Mouse (Mus musculus) limb, embryonic 12.5 days (tissue): ENCODE data around the gene Ndufv1. TPM values are rescaled to one million over a fixed set of nuclear protein-coding genes. Genes with fewer than 3 reads are reported as not detected.
A peak's percentile ranks its signal among the peaks of the same experiment; 100 is the strongest.
"Not testable (repeated sequence)": the region's sequence is repeated elsewhere in the genome, so short reads cannot be mapped to it uniquely, and the experiment has no call there.

ENCODE experiments used
- ATAC-seq: fragments of 200-750 bp; cut with Nextera tagmentation; 2 replicates; pipeline ENCODE4 v1.8.0; 2017; ENCODE audit warnings: low read depth, moderate TSS enrichment; ENCODE audit not compliant: insufficient number of reproducible peaks, insufficient read depth, low FRiP score, low TSS enrichment
- H3K27ac ChIP-seq: fragments of 300-500 bp; sonication (generic); 2 replicates; pipeline ENCODE4 v1.5.1; 2016; ENCODE audit warnings: mild to moderate bottlenecking, moderate library complexity
- H3K27me3 ChIP-seq: fragments of 300-500 bp; sonication (generic); 2 replicates; pipeline ENCODE4 v1.6.1; 2016; ENCODE audit warnings: mild to moderate bottlenecking, moderate library complexity
- H3K36me3 ChIP-seq: fragments of 300-500 bp; sonication (generic); 2 replicates; pipeline ENCODE4 v1.6.1; 2016; ENCODE audit warnings: mild to moderate bottlenecking, moderate library complexity
- H3K4me1 ChIP-seq: fragments of 300-500 bp; sonication (generic); replicated peaks from 2 replicates; pipeline ENCODE4 v1.6.1; 2016
- H3K4me2 ChIP-seq: fragments of 300-500 bp; sonication (generic); 2 replicates; pipeline ENCODE4 v1.6.1; 2016; ENCODE audit warnings: mild to moderate bottlenecking, moderate library complexity
- H3K4me3 ChIP-seq: fragments of 300-500 bp; sonication (generic); replicated peaks from 2 replicates; pipeline ENCODE4 v1.5.1; 2016; ENCODE audit warnings: mild to moderate bottlenecking
- H3K9ac ChIP-seq: fragments of 300-500 bp; sonication (generic); replicated peaks from 2 replicates; pipeline ENCODE4 v1.6.1; 2016; ENCODE audit warnings: mild to moderate bottlenecking, moderate library complexity
- H3K9me3 ChIP-seq: fragments of 300-500 bp; sonication (generic); 2 replicates; pipeline ENCODE4 v1.6.1; 2016; ENCODE audit warnings: mild to moderate bottlenecking, moderate library complexity
- WGBS: fragments of 180-500 bp; shearing (Covaris S2); methylation state at CpG from one replicate; pipeline ENCODE4 v1.1.7; 2016; 5-methylcytosine and 5-hydroxymethylcytosine counted together
- polyA plus RNA-seq: library from polyadenylated mRNA; unstranded; fragments of >200 nt; fragmentation: Nextera tagmentation; extraction: Ambion mirVana; gene quantifications from 2 replicates; pipeline ENCODE4 v1.2.1, GENCODE M21; 2016

Gene Ndufv1
- polyA plus RNA-seq, 1 experiment from 2014 or later, result 180 TPM

DNA sequence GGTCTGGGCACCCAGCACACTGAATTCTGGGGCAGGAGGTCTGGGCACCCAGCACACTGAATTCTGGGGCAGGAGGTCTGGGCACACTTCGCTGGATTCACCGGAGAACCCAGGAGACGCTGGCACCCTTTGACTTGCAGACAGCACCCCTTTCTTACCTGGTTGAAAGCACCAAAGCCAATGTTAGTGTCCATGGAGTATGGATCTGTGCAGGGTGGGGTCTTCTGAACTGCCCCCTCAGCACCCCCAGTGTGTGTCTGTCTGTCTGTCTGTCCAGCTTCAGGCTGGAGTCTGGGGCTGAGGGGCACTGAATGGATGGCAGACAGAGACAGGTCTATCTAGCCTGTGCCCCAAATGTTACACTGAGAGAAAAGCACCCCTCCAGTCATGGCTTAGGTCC is 21.0 kb downstream of the Ndufv1 start:
- WGBS, result 96% methylated on average over 3 of the region's 3 CpGs
- H3K36me3 ChIP-seq, result no peaks in the 10 kb centered on the region

DNA sequence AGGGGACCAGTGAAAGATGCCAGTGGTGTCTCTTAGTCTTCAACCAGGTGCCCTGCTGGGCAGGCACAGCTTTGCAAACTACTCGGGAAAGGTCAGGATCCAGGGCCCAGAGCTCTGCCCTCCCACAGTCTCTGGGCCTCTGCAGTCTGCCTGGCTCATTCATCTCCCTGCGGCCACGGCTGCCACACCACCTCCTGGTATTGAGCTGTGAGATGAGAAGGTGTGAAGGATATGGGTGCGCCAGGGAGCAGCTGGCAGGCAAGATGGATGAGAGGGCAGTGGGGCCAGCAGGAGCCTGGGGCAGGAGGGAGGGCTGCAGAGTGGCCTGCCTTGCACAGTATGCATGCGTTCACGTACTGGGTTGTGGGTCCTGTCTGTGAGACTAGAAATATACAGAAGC is 21.8 kb downstream of the Ndufv1 start:
- Histone ChIP-seq H3K36me3 (no peaks in the 10 kb centered on the region), H3K4me1 (peaks cover 15% of the 10 kb centered on the region), H3K27me3 (0 out of 2 replicates have a peak, but pooled peaks cover 8% of the 10 kb centered on the region), H3K9ac (no peak overlapping the region), H3K9me3 (no peaks in the 10 kb centered on the region; the same call in 1 of the 2 replicates), H3K27ac (no peak overlapping the region), H3K4me3 (no peak overlapping the region), H3K4me2 (no peak overlapping the region)
- 28% methylated on average over 6 of the region's 6 CpGs for WGBS
- no peak for ATAC-seq

More for the DNA sequence above, 21.0 kb downstream of the Ndufv1 start:
- Histone ChIP-seq H3K27ac (no peak overlapping the region), H3K4me2 (no peak overlapping the region), H3K27me3 (0 out of 2 replicates have a peak, but pooled peaks cover 8% of the 10 kb centered on the region), H3K9me3 (no peaks in the 10 kb centered on the region; the same call in 1 of the 2 replicates), H3K4me1 (peaks cover 11% of the 10 kb centered on the region), H3K9ac (no peak overlapping the region), H3K4me3 (no peak overlapping the region)
- no peak for ATAC-seq

DNA sequence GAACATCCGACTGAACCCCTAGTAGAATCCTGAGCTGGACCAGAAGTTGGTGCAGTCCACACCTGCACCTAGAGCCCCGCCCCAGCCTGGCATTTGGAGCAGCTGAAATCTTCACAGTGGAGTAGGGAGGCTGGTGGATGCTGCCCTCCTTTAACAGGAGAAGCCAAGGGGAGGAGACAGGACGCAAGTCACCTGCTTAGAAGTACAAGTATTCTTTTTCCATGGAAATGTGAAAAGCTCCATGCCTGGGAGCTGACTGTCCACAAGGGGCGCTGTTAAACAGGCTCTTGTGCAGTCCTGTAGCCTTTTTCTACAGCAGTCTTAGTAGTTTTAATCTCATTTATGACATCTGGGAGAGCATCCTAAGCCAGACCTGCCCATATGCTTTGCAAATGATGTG is 23.9 kb downstream of the Ndufv1 start:
- peaks cover 30% of the 10 kb centered on the region for H3K4me1 ChIP-seq
- 85% methylated on average over 4 of the region's 4 CpGs for WGBS
- no peak overlapping the region for H3K27ac ChIP-seq
- H3K9me3 ChIP-seq, result no peaks in the 10 kb centered on the region; the same call in 1 of the 2 replicates
- no peaks in the 10 kb centered on the region for H3K36me3 ChIP-seq
- H3K4me3 ChIP-seq, result no peak overlapping the region
- no peak overlapping the region for H3K9ac ChIP-seq
- no peak overlapping the region for H3K4me2 ChIP-seq
- 0 out of 2 replicates have a peak, but pooled peaks cover 8% of the 10 kb centered on the region for H3K27me3 ChIP-seq
- ATAC-seq, result no peak

DNA sequence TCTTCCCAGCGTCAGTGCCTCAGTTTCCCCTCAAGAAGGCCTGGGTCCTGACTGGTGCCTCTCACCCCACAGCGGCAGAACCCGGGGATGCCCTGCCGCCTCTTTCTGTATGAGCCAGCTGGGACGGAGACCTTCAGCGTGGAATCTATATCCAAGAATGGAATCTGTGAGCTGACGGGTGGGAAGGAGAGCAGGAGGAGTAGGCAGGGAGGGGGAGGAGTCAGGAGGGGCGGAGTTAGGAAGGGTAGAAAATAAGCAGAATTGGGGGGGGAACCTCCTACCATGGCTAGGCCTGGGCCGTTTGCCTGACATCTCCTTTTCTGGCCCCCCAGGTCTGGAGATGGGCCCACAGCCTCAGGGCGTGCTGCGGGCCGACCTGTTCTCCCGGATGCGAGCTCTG is 24.5 kb downstream of the Ndufv1 start:
- no peak overlapping the region for H3K4me2 ChIP-seq
- H3K27me3 ChIP-seq, result 0 out of 2 replicates have a peak, but pooled peaks cover 5% of the 10 kb centered on the region
- no peak overlapping the region for H3K4me3 ChIP-seq
- no peak for ATAC-seq
- H3K9me3 ChIP-seq, result no peaks in the 10 kb centered on the region; the same call in 1 of the 2 replicates
- WGBS, result 88% methylated on average over 14 of the region's 14 CpGs
- H3K4me1 ChIP-seq, result peaks cover 35% of the 10 kb centered on the region
- no peak overlapping the region for H3K27ac ChIP-seq
- H3K36me3 ChIP-seq, result no peaks in the 10 kb centered on the region
- H3K9ac ChIP-seq, result no peak overlapping the region

DNA sequence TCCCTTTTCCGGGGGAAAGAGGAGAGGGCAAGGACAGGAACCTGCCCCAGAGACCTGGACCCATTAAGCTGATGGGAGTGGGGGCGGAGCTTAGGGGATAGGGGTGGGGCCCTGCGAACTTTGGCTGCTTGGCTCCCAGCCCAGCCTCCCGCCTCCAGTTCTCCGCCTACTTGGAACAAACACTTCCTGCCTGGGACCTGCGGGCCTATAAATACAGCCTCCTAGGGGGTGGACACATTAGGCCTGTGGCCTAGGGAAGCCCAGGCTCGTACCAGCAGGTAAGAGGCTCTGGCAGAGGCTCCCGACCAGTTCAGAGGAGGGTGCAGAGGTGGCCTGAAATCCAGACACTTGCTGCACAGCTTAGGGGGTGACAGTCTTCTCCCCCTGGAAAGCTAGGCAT is 26.3 kb downstream of the Ndufv1 start, which contains the start of gene Acy3:
TSS of gene Acy3 (plus strand) at position 237 of the 400 bp plus-strand sequence.
- Histone ChIP-seq H3K4me3 (peak within 1 kb of the TSS; percentile 17; the same call in 1 of the 2 replicates), H3K36me3 (no peaks in the 10 kb centered on the region), H3K27ac (peak within 1 kb of the TSS; percentile 53; the same call in 1 of the 2 replicates), H3K4me2 (peak within 1 kb of the TSS; percentile 33), H3K9ac (peak within 1 kb of the TSS; percentile 8; the same call in 1 of the 2 replicates), H3K4me1 (peaks cover 35% of the 10 kb centered on the region), H3K9me3 (no peaks in the 10 kb centered on the region; the same call in 1 of the 2 replicates), H3K27me3 (0 out of 2 replicates have a peak, but pooled peaks cover 5% of the 10 kb centered on the region)
- peak; percentile 39; the same call in 1 of the 2 replicates for ATAC-seq
- WGBS, result 14% methylated on average over 8 of the region's 8 CpGs

DNA sequence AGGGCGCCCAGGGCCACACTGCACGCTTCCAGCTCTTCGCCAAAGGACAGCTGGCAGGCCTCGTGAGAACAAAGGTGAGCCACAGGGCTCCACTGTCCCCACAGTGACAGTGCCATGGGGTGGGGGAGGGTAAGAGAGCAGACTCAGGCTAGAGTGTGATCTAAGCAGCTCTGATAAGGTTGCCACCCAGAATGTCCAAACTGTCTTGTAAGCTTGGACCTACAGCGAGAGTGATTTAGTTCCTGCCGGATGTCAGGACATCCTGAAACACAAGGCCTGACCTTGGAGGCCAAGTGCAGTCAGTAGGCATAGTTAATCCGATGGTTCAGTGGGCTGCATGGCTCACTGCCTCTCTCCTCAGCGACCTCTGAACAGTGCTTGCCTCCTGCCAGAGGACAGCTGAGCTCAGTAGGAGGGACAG is 27.3 kb downstream of the Ndufv1 start:
- Histone ChIP-seq H3K4me3 (no peak overlapping the region), H3K27ac (peak overlapping the region; percentile 53; the same call in 1 of the 2 replicates), H3K4me2 (no peak overlapping the region), H3K27me3 (no peaks in the 10 kb centered on the region), H3K36me3 (no peaks in the 10 kb centered on the region), H3K9me3 (no peaks in the 10 kb centered on the region; the same call in 1 of the 2 replicates), H3K9ac (no peak overlapping the region), H3K4me1 (peaks cover 35% of the 10 kb centered on the region)
- 43% methylated on average over 8 of the region's 8 CpGs for WGBS
- ATAC-seq, result no peak

DNA sequence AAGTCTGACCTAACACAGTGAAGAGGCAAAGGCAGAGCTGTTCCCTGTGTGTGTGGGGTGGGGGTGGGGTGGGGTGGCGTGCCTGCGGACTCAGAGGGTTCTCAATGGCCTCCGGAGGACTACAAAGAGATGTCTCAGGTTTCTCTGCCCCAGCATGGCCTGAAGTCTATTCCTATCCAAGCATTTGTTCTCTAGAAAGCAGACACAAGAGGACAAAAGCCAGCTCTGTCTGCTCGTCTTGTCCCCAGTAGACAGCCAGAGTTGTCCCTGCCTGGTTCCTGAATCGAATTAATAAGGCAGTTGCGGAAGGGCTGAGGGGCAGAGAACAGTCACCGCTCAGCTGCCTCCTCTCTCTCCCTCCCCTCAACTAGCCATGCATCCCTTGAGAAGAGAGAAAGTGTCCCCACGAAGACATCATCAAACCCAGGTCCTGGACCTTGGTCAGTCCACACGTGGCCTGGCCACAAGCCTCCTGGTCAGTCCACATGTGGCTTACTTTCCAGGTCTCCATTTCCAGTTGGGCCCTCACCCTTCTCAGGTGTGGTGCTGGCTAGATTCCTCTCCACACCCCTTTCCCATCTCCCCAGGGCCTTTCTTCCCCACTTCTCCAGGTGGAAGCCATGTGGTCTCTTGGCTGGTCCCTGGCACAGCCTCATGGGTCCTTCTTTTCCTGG is 28.9 kb downstream of the Ndufv1 start:
- peak overlapping the region; percentile 37; the same call in 1 of the 2 replicates for H3K27ac ChIP-seq

DNA sequence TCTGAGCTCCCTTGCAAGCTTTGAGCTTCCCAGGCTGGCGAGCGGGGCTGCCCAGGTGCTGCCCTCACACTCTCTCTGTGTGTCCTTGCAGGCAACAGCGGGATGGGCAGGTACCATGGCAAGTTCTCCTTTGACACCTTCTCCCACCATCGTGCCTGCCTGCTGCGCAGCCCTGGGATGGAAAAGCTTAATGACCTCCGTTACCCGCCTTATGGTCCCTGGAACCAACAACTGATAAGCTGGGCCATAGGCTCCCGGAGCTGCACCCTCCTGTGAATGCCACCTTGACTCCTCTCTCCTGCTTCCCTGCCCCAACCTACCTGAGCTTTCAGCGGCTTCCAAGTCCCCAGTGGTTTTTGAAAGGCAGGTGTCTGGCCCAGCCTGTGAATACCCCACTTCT is 31.7 kb downstream of the Ndufv1 start:
- no peak overlapping the region for H3K27ac ChIP-seq
- no peak for ATAC-seq
- H3K4me1 ChIP-seq, result peaks cover 21% of the 10 kb centered on the region
- no peak overlapping the region for H3K4me2 ChIP-seq
- H3K27me3 ChIP-seq, result no peaks in the 10 kb centered on the region
- no peaks in the 10 kb centered on the region for H3K36me3 ChIP-seq
- no peaks in the 10 kb centered on the region for H3K9me3 ChIP-seq
- H3K4me3 ChIP-seq, result no peak overlapping the region
- 76% methylated on average over 9 of the region's 9 CpGs for WGBS
- H3K9ac ChIP-seq, result no peak overlapping the region

More for the DNA sequence above, 28.9 kb downstream of the Ndufv1 start:
- no peak overlapping the region for H3K9ac ChIP-seq
- no peak for ATAC-seq
- no peaks in the 10 kb centered on the region for H3K36me3 ChIP-seq
- H3K9me3 ChIP-seq, result no peaks in the 10 kb centered on the region; the same call in 1 of the 2 replicates
- no peaks in the 10 kb centered on the region for H3K27me3 ChIP-seq
- H3K4me2 ChIP-seq, result no peak overlapping the region
- H3K4me1 ChIP-seq, result peaks cover 35% of the 10 kb centered on the region
- WGBS, result 49% methylated on average over 9 of the region's 9 CpGs
- H3K4me3 ChIP-seq, result no peak overlapping the region

DNA sequence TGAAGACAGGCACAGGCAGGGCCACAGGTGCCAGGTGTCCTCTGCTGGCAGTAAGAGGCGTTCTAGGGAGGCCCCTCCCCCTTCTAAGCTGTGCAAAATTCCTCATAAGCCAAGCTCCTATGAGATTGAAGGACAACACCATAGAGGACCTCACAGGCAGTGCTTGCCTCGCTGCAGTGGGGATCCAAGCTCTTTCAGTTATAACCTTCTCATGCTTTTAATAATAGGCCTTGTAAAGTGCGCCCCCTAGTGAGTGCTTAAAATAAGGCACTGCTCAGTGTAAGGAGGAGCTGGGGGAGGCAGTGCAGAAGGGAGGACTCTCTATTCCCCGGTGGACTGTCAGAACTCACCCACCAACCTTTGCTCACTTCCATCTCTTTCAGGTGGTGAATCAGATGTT is 32.3 kb downstream of the Ndufv1 start:
- H3K9me3 ChIP-seq, result no peaks in the 10 kb centered on the region
- H3K36me3 ChIP-seq, result no peaks in the 10 kb centered on the region
- no peaks in the 10 kb centered on the region for H3K27me3 ChIP-seq
- ATAC-seq, result peak; percentile 46; the same call in 1 of the 2 replicates
- 12% methylated on average over 4 of the region's 4 CpGs for WGBS
- H3K4me3 ChIP-seq, result no peak overlapping the region
- H3K9ac ChIP-seq, result no peak overlapping the region
- no peak overlapping the region for H3K4me2 ChIP-seq
- peaks cover 17% of the 10 kb centered on the region for H3K4me1 ChIP-seq
- H3K27ac ChIP-seq, result no peak overlapping the region

DNA sequence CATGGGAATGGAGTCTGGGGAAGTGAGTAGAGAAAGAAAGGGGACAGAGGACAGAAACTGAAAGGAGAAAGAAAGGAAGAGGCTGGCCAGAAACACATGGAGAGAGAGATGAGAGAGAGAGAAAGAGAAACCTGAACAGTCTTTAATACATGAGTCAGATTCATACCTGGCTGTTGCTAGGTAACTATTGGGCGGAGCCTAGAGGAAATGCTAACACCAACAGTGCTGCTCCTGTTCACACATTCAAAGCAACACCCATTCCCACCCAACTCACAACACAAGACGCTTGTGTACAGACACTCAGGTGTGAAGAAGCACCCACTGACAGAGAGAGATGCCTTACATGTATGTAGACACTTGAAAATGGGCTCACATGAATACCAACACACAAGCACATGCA is 36.7 kb downstream of the Ndufv1 start:
- Histone ChIP-seq H3K27ac (no peak overlapping the region), H3K27me3 (no peaks in the 10 kb centered on the region), H3K36me3 (no peaks in the 10 kb centered on the region), H3K4me1 (0 out of 2 replicates have a peak, but pooled peaks cover 7% of the 10 kb centered on the region), H3K9ac (no peak overlapping the region), H3K4me2 (no peak overlapping the region), H3K4me3 (no peak overlapping the region), H3K9me3 (no peaks in the 10 kb centered on the region)
- no peak for ATAC-seq
- WGBS, result 75% methylated on average over 2 of the region's 2 CpGs

DNA sequence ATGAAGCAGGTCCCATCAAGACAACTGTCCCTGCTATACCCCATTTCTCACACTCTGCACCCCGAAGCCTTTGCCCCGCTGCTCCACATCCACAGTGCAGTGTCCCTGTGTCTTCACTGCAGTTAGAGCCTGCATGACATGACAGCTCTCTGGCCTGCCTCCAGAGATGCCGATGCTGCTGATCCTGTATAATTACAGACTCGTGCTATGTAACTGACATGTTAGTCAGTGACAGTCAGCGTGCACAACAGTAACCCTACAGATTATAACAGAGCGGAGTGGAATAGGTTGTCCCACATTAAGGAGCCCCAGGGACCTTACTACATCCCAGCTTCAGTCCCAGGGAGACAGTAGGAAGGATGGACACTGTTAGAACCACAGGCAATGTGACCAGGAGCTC is 38.0 kb downstream of the Ndufv1 start:
- H3K27me3 ChIP-seq, H3K27ac ChIP-seq, H3K36me3 ChIP-seq, H3K4me2 ChIP-seq, H3K9me3 ChIP-seq, H3K4me3 ChIP-seq, H3K9ac ChIP-seq, H3K4me1 ChIP-seq, ATAC-seq: not testable (repeated sequence)
- WGBS, result 82% methylated on average over 6 of the region's 6 CpGs
